Mouse (Mus musculus): Measurements from ENCODE around the gene Gnai3. TPM values are rescaled to one million over a fixed set of nuclear protein-coding genes. Genes with fewer than 3 reads are reported as not detected.

Gene Gnai3
- 161 TPM for polyA plus RNA-seq (2017; shearing (Covaris generic))

GRCm38 (mm10) chr3:108145534-108146445 lies at the start of gene Gnai3:
Gene Gnai3 (minus strand): TSS chr3:108146146.

DNA sequence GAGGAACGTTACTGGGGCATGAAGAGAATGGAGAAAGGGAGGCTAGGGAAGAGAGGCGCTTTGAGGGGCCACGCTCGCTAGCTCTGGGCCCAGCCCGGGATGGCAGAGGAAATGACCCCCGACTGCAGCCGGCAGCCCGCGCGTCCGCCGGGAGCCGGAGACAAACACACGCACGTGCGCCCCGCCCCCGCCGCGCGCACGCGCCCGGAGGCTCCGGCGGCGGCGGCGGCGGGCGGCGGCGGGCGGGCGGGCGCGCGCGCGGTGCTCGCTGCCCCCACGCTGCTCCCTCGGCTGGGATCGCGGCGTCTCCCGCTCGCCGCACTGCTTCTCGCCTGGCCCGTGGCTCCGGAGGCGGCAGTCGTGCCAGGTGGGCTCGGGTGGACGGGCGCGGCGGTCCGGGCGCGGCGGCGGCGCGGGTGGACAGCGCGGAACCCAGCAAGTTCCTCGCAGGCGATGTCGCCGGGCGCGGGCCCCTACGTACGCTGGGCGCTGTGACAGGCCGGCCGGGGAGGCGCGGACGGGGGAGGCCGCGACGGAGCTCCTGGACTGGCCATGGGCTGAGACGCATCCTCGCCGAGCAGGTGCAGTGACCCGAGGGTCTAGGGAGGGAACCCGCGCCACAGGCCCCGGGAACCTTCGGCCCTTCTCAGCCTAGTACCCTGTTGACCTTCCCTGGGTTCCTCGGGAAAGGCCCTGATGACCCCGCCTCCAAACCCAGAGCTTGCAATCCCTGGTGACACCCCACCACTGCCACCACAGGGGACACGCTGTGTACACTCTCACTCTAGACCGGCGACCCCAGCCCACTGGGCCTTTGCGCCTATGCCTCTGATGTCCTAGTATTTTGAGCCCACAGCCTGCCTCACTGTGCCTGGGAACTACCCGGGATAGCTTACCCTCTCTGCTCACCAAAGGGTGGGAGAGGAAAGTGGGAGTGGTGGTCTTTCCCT lies 40.4 kb upstream of the Gnai3 start, which contains the start of gene Amigo1:
TSS of gene Amigo1 (plus strand) at position 238 of the 950 bp plus-strand sequence.

GRCm38 (mm10) chr3:108154656-108155055 lies 8.7 kb upstream of the Gnai3 start, which contains the start of gene Gpr61:
Gene Gpr61 (minus strand): TSS chr3:108154882.

DNA sequence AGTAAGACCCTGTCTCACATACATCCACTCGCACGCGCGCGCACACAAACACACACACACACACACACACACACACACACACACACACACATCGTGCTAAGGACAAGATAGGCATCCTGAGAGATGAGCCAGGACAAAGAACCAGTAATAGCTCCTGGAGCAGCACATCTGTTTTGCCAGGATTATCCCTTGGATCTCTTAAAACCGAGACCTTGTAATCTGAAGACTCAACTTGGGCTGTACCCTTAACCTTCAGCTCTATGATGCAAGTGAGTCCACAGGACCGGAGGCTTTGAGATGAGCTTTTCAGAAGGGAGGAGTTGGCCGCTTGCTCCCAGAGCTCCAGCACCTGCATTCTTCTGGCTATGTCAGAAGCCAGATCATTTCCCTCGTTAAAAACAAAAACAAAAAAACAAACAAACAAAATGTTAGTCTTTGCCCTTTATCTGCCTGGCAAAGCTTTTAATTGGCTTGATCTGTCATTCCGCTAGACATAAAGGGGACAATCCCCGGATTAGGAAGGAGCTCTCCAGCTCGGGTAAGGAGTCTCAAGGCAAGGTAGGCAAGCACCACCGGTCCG lies 53.3 kb downstream of the Gnai3 start, which contains the start of gene Gnat2:
TSS of gene Gnat2 (plus strand) at position 254 of the 580 bp plus-strand sequence.

GRCm38 (mm10) chr3:108086470-108086979 lies 59.4 kb downstream of the Gnai3 start, which contains the start of gene Ampd2:
Gene Ampd2 (minus strand): TSS chr3:108086651.

Other genes with a start within 250 kb of the Gnai3 start
- not detected for gene Gstm7, start 214.3 kb downstream of the Gnai3 start, polyA plus RNA-seq (2017; shearing (Covaris generic))
- not detected for gene Gstm6, start 202.4 kb downstream of the Gnai3 start, polyA plus RNA-seq (2017; shearing (Covaris generic))
- gene Gstm3, start 176.9 kb downstream of the Gnai3 start, polyA plus RNA-seq (2017; shearing (Covaris generic)), result not detected
- not detected for gene Gstm2, start 159.7 kb downstream of the Gnai3 start, polyA plus RNA-seq (2017; shearing (Covaris generic))
- gene Gstm1, start 128.2 kb downstream of the Gnai3 start, polyA plus RNA-seq (2017; shearing (Covaris generic)), result not detected
- gene Gstm4, start 101.3 kb downstream of the Gnai3 start, polyA plus RNA-seq (2017; shearing (Covaris generic)), result 3.4 TPM
- gene Ampd2, start 59.5 kb downstream of the Gnai3 start, polyA plus RNA-seq (2017; shearing (Covaris generic)), result 23.0 TPM
- not detected for gene Gnat2, start 53.4 kb downstream of the Gnai3 start, polyA plus RNA-seq (2017; shearing (Covaris generic))
- gene Gpr61, start 8.7 kb upstream of the Gnai3 start, polyA plus RNA-seq (2017; shearing (Covaris generic)), result not detected
- 1.2 TPM for gene Amigo1, start 40.2 kb upstream of the Gnai3 start, polyA plus RNA-seq (2017; shearing (Covaris generic))
- gene Cyb561d1, start 55.1 kb upstream of the Gnai3 start, polyA plus RNA-seq (2017; shearing (Covaris generic)), result 12.4 TPM
- 14.9 TPM for gene Atxn7l2, start 64.8 kb upstream of the Gnai3 start, polyA plus RNA-seq (2017; shearing (Covaris generic))
- gene Sypl2, start 80.5 kb upstream of the Gnai3 start, polyA plus RNA-seq (2017; shearing (Covaris generic)), result not detected
- 56.4 TPM for gene Psma5, start 110.8 kb upstream of the Gnai3 start, polyA plus RNA-seq (2017; shearing (Covaris generic))
- gene Sort1, start 137.9 kb upstream of the Gnai3 start, polyA plus RNA-seq (2017; shearing (Covaris generic)), result not detected
- not detected for gene Mybphl, start 218.8 kb upstream of the Gnai3 start, polyA plus RNA-seq (2017; shearing (Covaris generic))
- 0.34 TPM for gene Psrc1, start 237.7 kb upstream of the Gnai3 start, polyA plus RNA-seq (2017; shearing (Covaris generic))

Data from effector memory CD4-positive, alpha-beta T cell, adult 5 months (primary cell).